Mouse (Mus musculus) heart, postnatal 0 days (tissue): ENCODE results near the gene Fgfr2. TPM values are rescaled to one million over a fixed set of nuclear protein-coding genes. Genes with fewer than 3 reads are reported as not detected.

Source experiments
- ATAC-seq: fragments of 200-750 bp; cut with Nextera tagmentation; 2 replicates; pipeline ENCODE4 v1.8.0; 2017; ENCODE audit warnings: low read depth, moderate number of reproducible peaks, moderate library complexity; ENCODE audit not compliant: insufficient read depth
- DNase-seq: peaks from one replicate; pipeline ENCODE4 v3.0.0-alpha.2; 2016; ENCODE audit warnings: low spot score
- H3K27ac ChIP-seq: fragments of 300-500 bp; sonication (generic); 2 replicates; pipeline ENCODE4 v1.5.1; 2014; ENCODE audit warnings: low read depth, mild to moderate bottlenecking
- H3K27me3 ChIP-seq: fragments of 300-500 bp; sonication (generic); 2 replicates; pipeline ENCODE4 v1.6.1; 2014; ENCODE audit warnings: low read length, mixed read lengths; ENCODE audit not compliant: control insufficient read depth, insufficient read depth
- H3K36me3 ChIP-seq: fragments of 300-500 bp; sonication (generic); replicated peaks from 2 replicates; pipeline ENCODE4 v1.6.1; 2014; ENCODE audit warnings: low read length, mixed read lengths; ENCODE audit not compliant: control insufficient read depth, insufficient read depth
- H3K4me1 ChIP-seq: fragments of 300-500 bp; sonication (generic); 2 replicates; pipeline ENCODE4 v1.6.1; 2014; ENCODE audit warnings: antibody characterized with exemption; ENCODE audit not compliant: control insufficient read depth, insufficient read depth
- H3K4me2 ChIP-seq: fragments of 300-500 bp; sonication (generic); 2 replicates; pipeline ENCODE4 v1.6.1; 2014; ENCODE audit warnings: low read depth, mild to moderate bottlenecking, low read length, moderate library complexity
- H3K4me3 ChIP-seq: fragments of 300-500 bp; sonication (generic); 2 replicates; pipeline ENCODE4 v1.5.1; 2014; ENCODE audit warnings: low read depth, low read length
- H3K9ac ChIP-seq: fragments of 300-500 bp; sonication (generic); replicated peaks from 2 replicates; pipeline ENCODE4 v1.6.1; 2014; ENCODE audit warnings: low read depth, low read length, mixed read lengths
- H3K9me3 ChIP-seq: fragments of 300-500 bp; sonication (generic); replicated peaks from 2 replicates; pipeline ENCODE4 v1.6.1; 2016; ENCODE audit warnings: low read length; ENCODE audit not compliant: control insufficient read depth
- CTCF ChIP-seq: IDR thresholded peaks from 2 replicates; pipeline ENCODE4 v1.5.1; 2016; ENCODE audit warnings: antibody characterized with exemption, control low read depth, low read depth
- EP300 ChIP-seq: IDR thresholded peaks from 2 replicates; pipeline ENCODE4 v1.6.1; 2016; ENCODE audit warnings: antibody characterized with exemption, low read depth
- WGBS: fragments of 180-500 bp; shearing (Covaris S2); extraction: QIAGEN DNeasy Blood & Tissue Kit; methylation state at CpG from one replicate; pipeline ENCODE4 v1.1.7; 2014; 5-methylcytosine and 5-hydroxymethylcytosine counted together
- polyA plus RNA-seq: library from polyadenylated mRNA; unstranded; fragments of >200 nt; fragmentation: Nextera tagmentation; extraction: Ambion mirVana; gene quantifications from 2 replicates; pipeline ENCODE4 v1.2.1, GENCODE M21; 2015
- total RNA-seq: library from RNA; depleted of rRNA; stranded (reverse); fragments of >200 nt; gene quantifications from 2 replicates; pipeline ENCODE4 v1.2.3, GENCODE M21; 2014; ENCODE audit warnings: low replicate concordance

The Fgfr2 gene
- total and polyA plus RNA-seq, 2 experiments from 2014 or later, result 3.8 to 11.5 TPM

DNA sequence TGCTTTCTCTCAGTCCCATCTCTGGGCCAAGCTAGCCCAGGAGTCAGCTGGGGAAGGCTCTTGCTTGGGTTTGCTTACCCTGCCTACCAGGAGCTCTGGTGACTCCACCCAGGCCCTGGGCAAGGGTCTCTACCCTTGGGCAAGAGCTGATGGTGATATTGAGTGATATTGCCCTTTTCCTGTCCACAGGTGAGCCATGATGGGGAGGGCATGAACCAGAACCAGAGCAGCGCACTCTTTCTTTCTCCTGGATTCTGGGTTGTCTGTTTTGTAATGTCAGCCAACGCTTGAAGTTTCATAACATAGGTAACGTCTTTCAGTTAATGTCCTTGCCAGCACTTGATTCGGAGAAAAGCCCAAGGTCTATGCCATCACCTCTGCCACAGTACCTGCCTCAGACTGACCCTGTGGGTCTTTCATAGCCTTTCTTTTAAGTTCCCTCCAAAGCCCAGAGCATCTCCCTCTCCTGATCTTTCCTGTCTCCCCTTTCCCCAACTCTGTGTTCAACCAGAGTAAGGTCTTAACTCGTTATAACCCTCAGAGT is 506.1 kb downstream of the Fgfr2 start:
- no peak overlapping the region for H3K4me2 ChIP-seq
- TF ChIP-seq EP300 (no peak), CTCF (no peak)
- H3K9me3 ChIP-seq, result no peaks in the 10 kb centered on the region
- H3K4me1 ChIP-seq, result no peaks in the 10 kb centered on the region
- H3K36me3 ChIP-seq, result no peaks in the 10 kb centered on the region
- no peaks in the 10 kb centered on the region for H3K27me3 ChIP-seq
- DNase-seq (no peak), ATAC-seq (no peak)
- H3K4me3 ChIP-seq, result no peak overlapping the region
- no peak overlapping the region for H3K9ac ChIP-seq
- 88% methylated on average over 5 of the region's 5 CpGs for WGBS
- H3K27ac ChIP-seq, result no peak overlapping the region

DNA sequence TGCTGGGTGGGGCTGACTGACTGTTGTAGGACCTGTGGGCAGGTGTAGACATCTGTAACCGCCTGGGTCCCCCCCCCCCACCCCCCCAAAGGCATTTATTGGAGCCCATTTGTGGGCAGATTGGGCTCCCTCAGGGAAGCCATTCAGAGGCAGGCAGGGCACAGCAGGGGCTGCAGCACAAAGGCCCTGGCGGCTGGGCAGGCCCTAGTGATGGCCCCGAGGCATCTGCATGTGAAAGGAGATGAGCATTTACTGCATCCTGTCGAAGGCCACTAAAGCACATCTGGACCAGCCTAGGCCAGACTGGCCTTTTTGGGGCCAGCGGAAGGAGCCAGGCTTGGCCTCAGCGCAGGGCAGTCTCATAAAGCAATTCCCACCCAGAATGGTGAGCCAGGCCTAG is 506.8 kb downstream of the Fgfr2 start:
- no peak overlapping the region for H3K27ac ChIP-seq
- no peak overlapping the region for H3K4me3 ChIP-seq
- H3K36me3 ChIP-seq, result no peaks in the 10 kb centered on the region
- no peak for TF ChIP-seq EP300
- no peak for TF ChIP-seq CTCF
- DNase-seq (no peak), ATAC-seq (no peak)
- no peak overlapping the region for H3K4me2 ChIP-seq
- H3K9ac ChIP-seq, result no peak overlapping the region
- H3K4me1 ChIP-seq, result no peaks in the 10 kb centered on the region
- WGBS, result 60% methylated on average over 6 of the region's 6 CpGs
- H3K27me3 ChIP-seq, result no peaks in the 10 kb centered on the region
- H3K9me3 ChIP-seq, result no peaks in the 10 kb centered on the region

DNA sequence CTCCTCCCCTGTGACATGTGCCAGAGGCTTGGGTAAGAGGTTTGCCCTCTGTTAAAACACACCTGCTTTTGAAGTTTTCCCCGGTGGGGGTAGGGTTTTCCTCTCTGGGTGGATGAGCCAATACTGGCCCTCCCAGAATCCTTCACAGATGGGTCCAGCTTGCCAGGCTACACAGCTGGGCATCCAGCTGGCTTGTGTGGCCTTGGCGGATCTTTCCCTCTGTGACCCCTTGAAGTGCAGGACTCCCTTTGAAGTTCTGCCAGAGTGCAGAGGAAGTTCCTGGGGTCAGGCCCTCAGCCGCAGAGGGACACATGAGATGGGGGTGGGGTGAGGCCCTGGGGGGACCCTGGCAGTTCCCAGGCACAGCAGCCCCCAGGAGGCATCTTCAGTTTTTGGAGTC is 507.8 kb downstream of the Fgfr2 start:
- DNase-seq (no peak), ATAC-seq (no peak)
- H3K4me2 ChIP-seq, result no peak overlapping the region
- H3K27me3 ChIP-seq, result no peaks in the 10 kb centered on the region
- WGBS, result 31% methylated on average over 3 of the region's 3 CpGs
- no peak for TF ChIP-seq CTCF
- TF ChIP-seq EP300, result no peak
- no peak overlapping the region for H3K4me3 ChIP-seq
- no peaks in the 10 kb centered on the region for H3K4me1 ChIP-seq
- H3K9ac ChIP-seq, result no peak overlapping the region; the same call in 1 of the 2 replicates
- no peaks in the 10 kb centered on the region for H3K9me3 ChIP-seq
- H3K27ac ChIP-seq, result no peak overlapping the region
- no peaks in the 10 kb centered on the region for H3K36me3 ChIP-seq

DNA sequence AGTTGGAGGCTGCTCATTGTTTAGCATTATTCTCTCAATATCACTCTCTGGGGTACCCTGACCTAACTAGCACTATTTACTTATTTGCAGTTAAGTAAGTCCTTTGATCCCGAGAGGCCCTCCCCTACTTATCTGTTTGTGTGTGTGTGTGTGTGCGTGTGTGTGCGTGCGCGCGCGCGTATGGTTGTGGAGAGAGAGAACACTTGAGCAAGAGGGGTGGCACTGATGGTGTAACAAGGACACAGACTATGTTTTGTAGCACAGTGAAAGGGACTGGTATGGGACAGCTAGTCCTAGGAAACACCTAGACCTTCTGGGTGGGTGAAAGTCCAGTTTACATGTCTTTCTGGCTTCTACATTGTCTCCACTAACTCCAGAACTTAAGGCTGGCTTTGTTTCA is 511.6 kb downstream of the Fgfr2 start:
- no peak overlapping the region for H3K4me2 ChIP-seq
- no peak overlapping the region for H3K9ac ChIP-seq
- H3K4me1 ChIP-seq, result no peaks in the 10 kb centered on the region
- no peak for TF ChIP-seq CTCF
- TF ChIP-seq EP300, result no peak
- 97% methylated on average over 8 of the region's 8 CpGs for WGBS
- DNase-seq (no peak), ATAC-seq (no peak)
- no peak overlapping the region for H3K27ac ChIP-seq
- no peaks in the 10 kb centered on the region for H3K36me3 ChIP-seq
- no peaks in the 10 kb centered on the region for H3K9me3 ChIP-seq
- H3K4me3 ChIP-seq, result no peak overlapping the region
- H3K27me3 ChIP-seq, result no peaks in the 10 kb centered on the region

DNA sequence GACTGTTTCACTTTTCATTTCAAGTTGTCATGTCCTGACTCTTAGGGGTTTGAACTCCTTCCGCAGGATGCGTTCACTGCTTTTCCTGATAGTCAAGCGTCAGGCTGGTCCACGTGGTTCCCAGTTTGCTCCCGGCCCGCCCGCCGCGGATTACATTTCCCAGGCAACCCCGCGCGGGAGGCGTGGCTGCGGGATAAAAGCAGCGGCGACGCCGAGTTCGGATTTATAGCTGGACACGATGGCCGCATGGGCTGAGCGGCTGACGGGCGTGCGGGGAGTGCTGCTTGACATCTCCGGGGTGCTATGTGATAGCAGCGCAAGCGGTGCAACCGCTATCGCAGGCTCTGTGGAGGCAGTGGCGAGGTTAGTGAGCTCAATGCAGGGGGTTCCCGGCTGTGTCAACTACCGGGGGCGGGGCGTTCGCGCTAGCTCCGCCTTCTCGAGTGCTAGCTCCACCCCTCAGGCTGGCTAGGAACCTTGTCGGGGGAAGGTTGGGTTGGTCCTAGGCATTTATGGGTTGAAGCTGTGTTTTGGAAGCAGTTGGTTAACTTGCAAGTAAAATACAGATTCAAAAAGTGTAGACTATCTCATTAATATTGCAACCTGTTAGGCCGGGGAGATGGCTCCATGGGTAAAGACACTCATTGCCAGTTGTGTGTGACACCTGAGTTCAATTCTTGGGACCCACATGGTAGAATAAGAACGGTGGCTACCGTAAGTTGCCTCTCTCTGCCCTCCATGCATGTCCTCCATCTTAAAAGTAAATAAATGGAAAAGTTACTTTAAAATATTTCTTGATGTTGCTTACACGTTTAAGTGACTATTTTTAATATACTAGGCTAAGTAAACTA is 512.5 kb downstream of the Fgfr2 start, which contains the start of gene Lhpp:
Gene Lhpp (plus strand): TSS at position 171 of the 851 bp plus-strand sequence.
- H3K9me3 ChIP-seq, result no peaks in the 10 kb centered on the region
- H3K27me3 ChIP-seq, result no peaks in the 10 kb centered on the region
- 6% methylated on average over 44 of the region's 44 CpGs for WGBS
- DNase-seq (peak; percentile 69), ATAC-seq (peak; percentile 95)
- H3K9ac ChIP-seq, result 0 out of 2 replicates have a peak within 1 kb of the TSS, but pooled peaks have one; percentile 32
- H3K4me2 ChIP-seq, result peak within 1 kb of the TSS; percentile 65
- no peak for TF ChIP-seq CTCF
- TF ChIP-seq EP300, result no peak
- H3K36me3 ChIP-seq, result no peaks in the 10 kb centered on the region
- no peak within 1 kb of the TSS; the same call in 1 of the 2 replicates for H3K27ac ChIP-seq
- no peaks in the 10 kb centered on the region for H3K4me1 ChIP-seq
- H3K4me3 ChIP-seq, result peak within 1 kb of the TSS; percentile 57
